Mouse (Mus musculus) MEL-GATA-1-ER (cell line): ENCODE measurements around the gene Rai14.
A peak's percentile ranks its signal among the peaks of the same experiment; 100 is the strongest.
"Not testable (repeated sequence)": the region's sequence is repeated elsewhere in the genome, so short reads cannot be mapped to it uniquely, and the experiment has no call there.

Experiments
- DNase-seq: peaks from one replicate; pipeline ENCODE4 v3.0.0-alpha.2; 2012; ENCODE audit warnings: low read depth; ENCODE audit errors: extremely low read depth

Rai14 gene

GRCm38 (mm10) chr15:10540271-10541088, 173.9 kb downstream of the Rai14 start:
- no peak for DNase-seq

GRCm38 (mm10) chr15:10535969-10536368, 178.5 kb downstream of the Rai14 start:
- DNase-seq, result no peak

- DNase-seq, result no peak
Observed at GRCm38 (mm10) chr15:10534591-10534990, 179.8 kb downstream of the Rai14 start.

GRCm38 (mm10) chr15:10533361-10533760, 181.1 kb downstream of the Rai14 start:
- DNase-seq, result not testable (repeated sequence)

- DNase-seq, result peak; percentile 47
Observed at GRCm38 (mm10) chr15:10531352-10531751, 183.1 kb downstream of the Rai14 start.

- DNase-seq, result no peak
Observed at GRCm38 (mm10) chr15:10525896-10526295, 188.5 kb downstream of the Rai14 start.
